Mouse (Mus musculus) G1E (cell line): ENCODE measurements at regions not wholly inside any gene's neighbourhood (a gene's known extent, or its start where the extent isn't known, plus 50 kb on each side); places are given as distances from the start of the nearest gene placed in this dataset.

Experiments
- ATAC-seq: 2 replicates; pipeline ENCODE4 v1.8.0; 2016; ENCODE audit warnings: mild to moderate bottlenecking; ENCODE audit not compliant: insufficient number of reproducible peaks, poor library complexity, low FRiP score, severe bottlenecking; ENCODE audit errors: extremely low read depth
- DNase-seq: peaks from one replicate; pipeline ENCODE4 v3.0.0; 2012; ENCODE audit warnings: low spot score
- H3K27me3 ChIP-seq: 2 replicates; pipeline ENCODE4 v1.6.1; 2012; ENCODE audit warnings: mild to moderate bottlenecking, low read length, inconsistent platforms; ENCODE audit not compliant: insufficient read depth
- H3K36me3 ChIP-seq: replicated peaks from 2 replicates; pipeline ENCODE3; 2012; ENCODE audit warnings: mild to moderate bottlenecking, inconsistent platforms
- H3K4me1 ChIP-seq: 2 replicates; pipeline ENCODE4 v1.6.1; 2012; ENCODE audit warnings: low read depth, low read length, inconsistent platforms, mixed read lengths; ENCODE audit not compliant: insufficient read depth
- H3K4me3 ChIP-seq: 2 replicates; pipeline ENCODE4 v1.5.1; 2012; ENCODE audit warnings: low read depth, mild to moderate bottlenecking, inconsistent platforms, low read length, moderate library complexity, mixed read lengths
- H3K9me3 ChIP-seq: replicated peaks from 2 replicates; pipeline ENCODE4 v1.6.1; 2012; ENCODE audit warnings: inconsistent platforms
- CTCF ChIP-seq: IDR thresholded peaks from 2 replicates; pipeline ENCODE4 v1.5.1; 2012; ENCODE audit warnings: low read depth, low read length, inconsistent platforms, mixed read lengths
- GATA1 ChIP-seq: IDR thresholded peaks from 2 replicates; pipeline ENCODE4 v1.6.1; 2012; ENCODE audit warnings: borderline replicate concordance, low read length, inconsistent platforms, mixed read lengths
- GATA2 ChIP-seq: IDR thresholded peaks from 2 replicates; pipeline ENCODE4 v1.6.1; 2012; ENCODE audit warnings: low read depth, low read length, inconsistent platforms, borderline replicate concordance
- POLR2AphosphoS5 ChIP-seq: IDR thresholded peaks from 2 replicates; pipeline ENCODE4 v1.6.1; 2012; ENCODE audit warnings: low read depth, low read length, inconsistent platforms; ENCODE audit not compliant: insufficient replicate concordance
- TAL1 ChIP-seq: conservative IDR thresholded peaks from 2 replicates; pipeline ENCODE4 v1.6.1; 2012; ENCODE audit warnings: low read depth, low read length, inconsistent platforms, mixed read lengths

- peaks cover 16% of the 10 kb centered on the region for H3K9me3 ChIP-seq
- no peaks in the 10 kb centered on the region for H3K4me1 ChIP-seq
- ATAC-seq: no peak
- no peak for DNase-seq
- TF ChIP-seq GATA2: no peak
- no peak for TF ChIP-seq CTCF
- TF ChIP-seq GATA1: no peak
- H3K4me3 ChIP-seq: no peak overlapping the region
- H3K27me3 ChIP-seq: no peaks in the 10 kb centered on the region
- H3K36me3 ChIP-seq: no peaks in the 10 kb centered on the region
These were observed 54.9 kb upstream of the Bmp2 start for GRCm38 (mm10) chr2:133497071-133497470.

GRCm38 (mm10) chr2:133497541-133498185, 54.3 kb upstream of the Bmp2 start:
- Histone ChIP-seq H3K27me3 (no peaks in the 10 kb centered on the region), H3K4me1 (no peaks in the 10 kb centered on the region), H3K4me3 (no peak overlapping the region), H3K36me3 (no peaks in the 10 kb centered on the region), H3K9me3 (peaks cover 17% of the 10 kb centered on the region)
- ATAC-seq (no peak), DNase-seq (no peak)
- TF ChIP-seq GATA2 (no peak), CTCF (no peak), POLR2AphosphoS5 (no peak)

- DNase-seq (no peak), ATAC-seq (no peak)
- Histone ChIP-seq H3K9me3 (peaks cover 17% of the 10 kb centered on the region), H3K4me3 (no peak overlapping the region), H3K27me3 (no peaks in the 10 kb centered on the region), H3K36me3 (no peaks in the 10 kb centered on the region), H3K4me1 (no peaks in the 10 kb centered on the region)
- TF ChIP-seq POLR2AphosphoS5: no peak
- TF ChIP-seq CTCF: no peak
- no peak for TF ChIP-seq GATA2
- TF ChIP-seq GATA1: no peak
- TF ChIP-seq TAL1: no peak
These were observed 53.8 kb upstream of the Bmp2 start for GRCm38 (mm10) chr2:133498186-133498571.

- TF ChIP-seq POLR2AphosphoS5 (no peak), CTCF (no peak), TAL1 (no peak), GATA2 (no peak), GATA1 (no peak)
- DNase-seq (no peak), ATAC-seq (no peak)
These were observed 53.2 kb upstream of the Bmp2 start for GRCm38 (mm10) chr2:133498717-133499143.

GRCm38 (mm10) chr2:133499904-133500303, 52.1 kb upstream of the Bmp2 start:
- ATAC-seq: no peak
- H3K36me3 ChIP-seq: no peaks in the 10 kb centered on the region
- DNase-seq: no peak
- H3K4me3 ChIP-seq: no peak overlapping the region
- no peak for TF ChIP-seq GATA1
- TF ChIP-seq TAL1: no peak
- TF ChIP-seq GATA2: no peak
- TF ChIP-seq POLR2AphosphoS5: no peak
- no peak for TF ChIP-seq CTCF
- peaks cover 22% of the 10 kb centered on the region for H3K9me3 ChIP-seq
- no peaks in the 10 kb centered on the region for H3K4me1 ChIP-seq
- no peaks in the 10 kb centered on the region for H3K27me3 ChIP-seq

More at GRCm38 (mm10) chr2:133498717-133499143, 53.2 kb upstream of the Bmp2 start:
- Histone ChIP-seq H3K27me3 (no peaks in the 10 kb centered on the region), H3K36me3 (no peaks in the 10 kb centered on the region), H3K4me3 (no peak overlapping the region), H3K9me3 (peaks cover 19% of the 10 kb centered on the region), H3K4me1 (no peaks in the 10 kb centered on the region)
